Mouse (Mus musculus) forebrain, embryonic 13.5 days (tissue): ENCODE data around the gene Kctd18. TPM values are rescaled to one million over a fixed set of nuclear protein-coding genes. Genes with fewer than 3 reads are reported as not detected.

Experiments used
- ATAC-seq: fragments of 200-750 bp; cut with Nextera tagmentation; 2 replicates; pipeline ENCODE4 v1.8.0; 2017
- H3K27ac ChIP-seq: fragments of 300-500 bp; sonication (generic); 2 replicates; pipeline ENCODE4 v1.5.1; 2015; ENCODE audit warnings: inconsistent platforms, mild to moderate bottlenecking, moderate library complexity
- H3K27me3 ChIP-seq: fragments of 300-500 bp; sonication (generic); 2 replicates; pipeline ENCODE4 v1.6.1; 2015; ENCODE audit warnings: mild to moderate bottlenecking, inconsistent platforms
- H3K36me3 ChIP-seq: fragments of 300-500 bp; sonication (generic); 2 replicates; pipeline ENCODE4 v1.6.1; 2015; ENCODE audit warnings: mild to moderate bottlenecking, inconsistent platforms; ENCODE audit not compliant: poor library complexity, severe bottlenecking
- H3K4me1 ChIP-seq: fragments of 300-500 bp; sonication (generic); 2 replicates; pipeline ENCODE4 v1.6.1; 2015; ENCODE audit warnings: inconsistent platforms
- H3K4me2 ChIP-seq: fragments of 300-500 bp; sonication (generic); 2 replicates; pipeline ENCODE4 v1.6.1; 2015; ENCODE audit warnings: inconsistent platforms, mild to moderate bottlenecking, moderate library complexity
- H3K4me3 ChIP-seq: fragments of 300-500 bp; sonication (generic); 2 replicates; pipeline ENCODE4 v1.5.1; 2015; ENCODE audit warnings: mild to moderate bottlenecking, inconsistent platforms
- H3K9ac ChIP-seq: fragments of 300-500 bp; sonication (generic); 2 replicates; pipeline ENCODE4 v1.6.1; 2015; ENCODE audit warnings: mild to moderate bottlenecking, inconsistent platforms
- H3K9me3 ChIP-seq: fragments of 300-500 bp; sonication (generic); replicated peaks from 2 replicates; pipeline ENCODE4 v1.6.1; 2016; ENCODE audit warnings: inconsistent platforms
- WGBS: fragments of 180-500 bp; shearing (Covaris S2); methylation state at CpG from one replicate; pipeline ENCODE4 v1.1.7; 2015; 5-methylcytosine and 5-hydroxymethylcytosine counted together
- polyA plus RNA-seq: library from polyadenylated mRNA; unstranded; fragments of >200 nt; fragmentation: Nextera tagmentation; extraction: Ambion mirVana; gene quantifications from 2 replicates; pipeline ENCODE4 v1.2.1, GENCODE M21; 2015

Gene Kctd18
- polyA plus RNA-seq, 1 experiment from 2014 or later = 23.7 TPM

- Histone ChIP-seq H3K9ac (0 out of 2 replicates have a peak overlapping the region, but pooled peaks have one; percentile 27), H3K27ac (no peak overlapping the region), H3K4me2 (no peak overlapping the region), H3K27me3 (peaks cover 20% of the 10 kb centered on the region; the same call in 1 of the 2 replicates), H3K9me3 (no peaks in the 10 kb centered on the region), H3K4me3 (no peak overlapping the region), H3K4me1 (peaks cover 27% of the 10 kb centered on the region), H3K36me3 (peaks cover 13% of the 10 kb centered on the region; the same call in 1 of the 2 replicates)
- peak; percentile 52 for ATAC-seq
- WGBS = 53% methylated on average over 7 of the region's 7 CpGs
These were observed 77.7 kb downstream of the Kctd18 start for GRCm38 (mm10) chr1:57941095-57941494.

GRCm38 (mm10) chr1:57940691-57941090 lies 78.1 kb downstream of the Kctd18 start:
- 0 out of 2 replicates have a peak, but pooled peaks cover 10% of the 10 kb centered on the region for H3K36me3 ChIP-seq
- H3K9ac ChIP-seq = 0 out of 2 replicates have a peak overlapping the region, but pooled peaks have one; percentile 27
- peaks cover 20% of the 10 kb centered on the region; the same call in 1 of the 2 replicates for H3K27me3 ChIP-seq
- H3K4me2 ChIP-seq = peak overlapping the region; percentile 17; the same call in 1 of the 2 replicates
- WGBS = 19% methylated on average over 10 of the region's 10 CpGs
- H3K4me1 ChIP-seq = peaks cover 27% of the 10 kb centered on the region
- peak; percentile 76 for ATAC-seq
- H3K9me3 ChIP-seq = no peaks in the 10 kb centered on the region
- no peak overlapping the region for H3K27ac ChIP-seq
- no peak overlapping the region for H3K4me3 ChIP-seq

GRCm38 (mm10) chr1:57934287-57934686 lies 84.5 kb downstream of the Kctd18 start:
- H3K9ac ChIP-seq = no peak overlapping the region
- 0 out of 2 replicates have a peak, but pooled peaks cover 2% of the 10 kb centered on the region for H3K4me1 ChIP-seq
- 26% methylated on average over 1 of the region's 1 CpGs for WGBS

GRCm38 (mm10) chr1:57918567-57918966 lies 100.2 kb downstream of the Kctd18 start:
- no peaks in the 10 kb centered on the region for H3K27me3 ChIP-seq
- no peaks in the 10 kb centered on the region for H3K9me3 ChIP-seq
- H3K27ac ChIP-seq = no peak overlapping the region
- no peak overlapping the region for H3K9ac ChIP-seq
- no peak overlapping the region for H3K4me3 ChIP-seq
- H3K36me3 ChIP-seq = no peaks in the 10 kb centered on the region
- WGBS = 78% methylated on average over 4 of the region's 4 CpGs
- no peak overlapping the region for H3K4me2 ChIP-seq
- no peak for ATAC-seq
- no peaks in the 10 kb centered on the region for H3K4me1 ChIP-seq

More at GRCm38 (mm10) chr1:57934287-57934686, 84.5 kb downstream of the Kctd18 start:
- no peak for ATAC-seq
- no peak overlapping the region for H3K27ac ChIP-seq
- no peak overlapping the region for H3K4me3 ChIP-seq
- H3K27me3 ChIP-seq = peaks cover 4% of the 10 kb centered on the region; the same call in 1 of the 2 replicates
- no peaks in the 10 kb centered on the region for H3K36me3 ChIP-seq
- no peaks in the 10 kb centered on the region for H3K9me3 ChIP-seq
- no peak overlapping the region for H3K4me2 ChIP-seq

GRCm38 (mm10) chr1:57917342-57917741 lies 101.4 kb downstream of the Kctd18 start:
- ATAC-seq = no peak
- H3K9ac ChIP-seq = no peak overlapping the region
- H3K27me3 ChIP-seq = no peaks in the 10 kb centered on the region
- H3K4me2 ChIP-seq = no peak overlapping the region
- no peaks in the 10 kb centered on the region for H3K36me3 ChIP-seq
- H3K4me1 ChIP-seq = no peaks in the 10 kb centered on the region
- 94% methylated on average over 5 of the region's 5 CpGs for WGBS
- H3K4me3 ChIP-seq = no peak overlapping the region
- no peaks in the 10 kb centered on the region for H3K9me3 ChIP-seq
- H3K27ac ChIP-seq = no peak overlapping the region

GRCm38 (mm10) chr1:57911561-57911960 lies 107.2 kb downstream of the Kctd18 start:
- Histone ChIP-seq H3K9me3 (no peaks in the 10 kb centered on the region), H3K9ac (no peak overlapping the region), H3K36me3 (0 out of 2 replicates have a peak, but pooled peaks cover 4% of the 10 kb centered on the region), H3K4me3 (no peak overlapping the region), H3K27ac (no peak overlapping the region), H3K27me3 (no peaks in the 10 kb centered on the region), H3K4me2 (no peak overlapping the region), H3K4me1 (0 out of 2 replicates have a peak, but pooled peaks cover 5% of the 10 kb centered on the region)
- ATAC-seq = no peak
- 83% methylated on average over 6 of the region's 6 CpGs for WGBS

GRCm38 (mm10) chr1:57906312-57906711 lies 112.4 kb downstream of the Kctd18 start:
- Histone ChIP-seq H3K27ac (no peak overlapping the region), H3K9ac (no peak overlapping the region), H3K4me3 (no peak overlapping the region), H3K4me1 (0 out of 2 replicates have a peak, but pooled peaks cover 5% of the 10 kb centered on the region), H3K9me3 (no peaks in the 10 kb centered on the region), H3K4me2 (no peak overlapping the region), H3K27me3 (no peaks in the 10 kb centered on the region), H3K36me3 (peaks cover 14% of the 10 kb centered on the region)
- ATAC-seq = no peak

- H3K9ac ChIP-seq = no peak overlapping the region
- peaks cover 14% of the 10 kb centered on the region for H3K36me3 ChIP-seq
- H3K4me2 ChIP-seq = no peak overlapping the region
- H3K4me3 ChIP-seq = no peak overlapping the region
- 0 out of 2 replicates have a peak, but pooled peaks cover 5% of the 10 kb centered on the region for H3K4me1 ChIP-seq
- no peaks in the 10 kb centered on the region for H3K27me3 ChIP-seq
- H3K27ac ChIP-seq = no peak overlapping the region
- no peak for ATAC-seq
- H3K9me3 ChIP-seq = no peaks in the 10 kb centered on the region
- WGBS = 88% methylated on average over 3 of the region's 3 CpGs
These were observed 112.8 kb downstream of the Kctd18 start for GRCm38 (mm10) chr1:57905912-57906311.

Other genes with a start within 250 kb of the Kctd18 start
- gene Spats2l, start 244.8 kb downstream of the Kctd18 start, polyA plus RNA-seq = 46.7 and 50.4 TPM in 2 replicates
- gene Sgo2a, start 23.0 kb downstream of the Kctd18 start, polyA plus RNA-seq = 19.3 TPM in 2 replicates
- 0.09 and 0.10 TPM in 2 replicates for gene Aox1, start 11.0 kb upstream of the Kctd18 start, polyA plus RNA-seq
- not detected in 2 replicates for gene Aox3, start 94.2 kb upstream of the Kctd18 start, polyA plus RNA-seq
- gene Aox4, start 191.4 kb upstream of the Kctd18 start, polyA plus RNA-seq = 0.11 and 0.12 TPM in 2 replicates